Mouse (Mus musculus) liver, embryonic 13.5 days (tissue): ENCODE measurements around the gene Emc9. TPM values are rescaled to one million over a fixed set of nuclear protein-coding genes. Genes with fewer than 3 reads are reported as not detected.
A peak's percentile ranks its signal among the peaks of the same experiment; 100 is the strongest.

ENCODE experiments used
- ATAC-seq: fragments of 200-750 bp; cut with Nextera tagmentation; 2 replicates; pipeline ENCODE4 v1.8.0; 2017; ENCODE audit warnings: low read depth, mild to moderate bottlenecking, moderate number of reproducible peaks, moderate library complexity
- DNase-seq: peaks from one replicate; pipeline ENCODE4 v3.0.0; 2022
- H3K27ac ChIP-seq: fragments of 300-500 bp; sonication (generic); 2 replicates; pipeline ENCODE4 v1.5.1; 2015; ENCODE audit warnings: moderate library complexity, mild to moderate bottlenecking, inconsistent platforms
- H3K27me3 ChIP-seq: fragments of 300-500 bp; sonication (generic); 2 replicates; pipeline ENCODE4 v1.6.1; 2015; ENCODE audit warnings: mild to moderate bottlenecking, inconsistent platforms
- H3K36me3 ChIP-seq: fragments of 300-500 bp; sonication (generic); 2 replicates; pipeline ENCODE4 v1.6.1; 2015; ENCODE audit warnings: mild to moderate bottlenecking, inconsistent platforms
- H3K4me1 ChIP-seq: fragments of 300-500 bp; sonication (generic); replicated peaks from 2 replicates; pipeline ENCODE4 v1.6.1; 2015; ENCODE audit warnings: inconsistent platforms
- H3K4me2 ChIP-seq: fragments of 300-500 bp; sonication (generic); 2 replicates; pipeline ENCODE4 v1.6.1; 2015; ENCODE audit warnings: inconsistent platforms, mild to moderate bottlenecking, moderate library complexity
- H3K4me3 ChIP-seq: fragments of 300-500 bp; sonication (generic); replicated peaks from 2 replicates; pipeline ENCODE4 v1.5.1; 2015; ENCODE audit warnings: mild to moderate bottlenecking, inconsistent platforms
- H3K9ac ChIP-seq: fragments of 300-500 bp; sonication (generic); 2 replicates; pipeline ENCODE4 v1.6.1; 2015; ENCODE audit warnings: mild to moderate bottlenecking, inconsistent platforms
- H3K9me3 ChIP-seq: fragments of 300-500 bp; sonication (generic); replicated peaks from 2 replicates; pipeline ENCODE4 v1.6.1; 2016; ENCODE audit warnings: inconsistent platforms
- WGBS: fragments of 180-500 bp; shearing (Covaris S2); methylation state at CpG from one replicate; pipeline ENCODE4 v1.1.7; 2015; ENCODE audit not compliant: insufficient replicate concordance; 5-methylcytosine and 5-hydroxymethylcytosine counted together
- polyA plus RNA-seq: library from polyadenylated mRNA; unstranded; fragments of >200 nt; fragmentation: Nextera tagmentation; extraction: Ambion mirVana; gene quantifications from 2 replicates; pipeline ENCODE4 v1.2.1, GENCODE M21; 2015

Emc9 gene
- polyA plus RNA-seq, 1 experiment from 2014 or later = 35.8 TPM

- Histone ChIP-seq H3K27ac (peak within 1 kb of the TSS; percentile 99), H3K27me3 (no peaks in the 10 kb centered on the region), H3K9me3 (no peaks in the 10 kb centered on the region), H3K4me1 (peaks cover 60% of the 10 kb centered on the region), H3K4me2 (peak within 1 kb of the TSS; percentile 89), H3K9ac (peak within 1 kb of the TSS; percentile 93), H3K4me3 (peak within 1 kb of the TSS; percentile 78), H3K36me3 (peaks cover 29% of the 10 kb centered on the region)
- peak; percentile 89 for DNase-seq
- WGBS = under 1% methylated on average over 27 of the region's 27 CpGs
- peak; percentile 79 for ATAC-seq
These were observed 25.3 kb downstream of the Emc9 start, which contains the start of gene Dcaf11 for GRCm38 (mm10) chr14:55559799-55560201. Gene Dcaf11, plus strand, starts transcription at chr14:55560006.

- Histone ChIP-seq H3K27me3 (no peaks in the 10 kb centered on the region), H3K9ac (peak overlapping the region; percentile 93), H3K4me1 (peaks cover 69% of the 10 kb centered on the region), H3K36me3 (peaks cover 20% of the 10 kb centered on the region), H3K4me3 (peak overlapping the region; percentile 78), H3K4me2 (peak overlapping the region; percentile 89), H3K9me3 (no peaks in the 10 kb centered on the region), H3K27ac (peak overlapping the region; percentile 99)
- ATAC-seq (peak; percentile 34), DNase-seq (peak; percentile 52)
- 32% methylated on average over 6 of the region's 6 CpGs for WGBS
These were observed 26.2 kb downstream of the Emc9 start for GRCm38 (mm10) chr14:55558740-55559448.

- WGBS = 86% methylated on average over 3 of the region's 3 CpGs
- ATAC-seq (no peak), DNase-seq (no peak)
- peaks cover 7% of the 10 kb centered on the region; the same call in 1 of the 2 replicates for H3K36me3 ChIP-seq
- H3K4me2 ChIP-seq = no peak overlapping the region
- peak overlapping the region; percentile 38 for H3K9ac ChIP-seq
- no peaks in the 10 kb centered on the region for H3K9me3 ChIP-seq
- H3K27ac ChIP-seq = peak overlapping the region; percentile 99
- H3K4me1 ChIP-seq = peaks cover 67% of the 10 kb centered on the region
- H3K27me3 ChIP-seq = no peaks in the 10 kb centered on the region
- no peak overlapping the region for H3K4me3 ChIP-seq
These were observed 27.5 kb downstream of the Emc9 start for GRCm38 (mm10) chr14:55557587-55557986.

GRCm38 (mm10) chr14:55557003-55557402 is 28.1 kb downstream of the Emc9 start:
- no peaks in the 10 kb centered on the region for H3K9me3 ChIP-seq
- DNase-seq (peak; percentile 64), ATAC-seq (no peak)
- H3K27ac ChIP-seq = peak overlapping the region; percentile 99
- peaks cover 62% of the 10 kb centered on the region for H3K4me1 ChIP-seq
- no peak overlapping the region for H3K4me2 ChIP-seq
- 16% methylated on average over 5 of the region's 5 CpGs for WGBS
- peak overlapping the region; percentile 38 for H3K9ac ChIP-seq
- 0 out of 2 replicates have a peak, but pooled peaks cover 3% of the 10 kb centered on the region for H3K36me3 ChIP-seq
- no peaks in the 10 kb centered on the region for H3K27me3 ChIP-seq
- no peak overlapping the region for H3K4me3 ChIP-seq

GRCm38 (mm10) chr14:55555788-55556187 is 29.3 kb downstream of the Emc9 start:
- DNase-seq (no peak), ATAC-seq (no peak)
- no peak overlapping the region for H3K9ac ChIP-seq
- no peaks in the 10 kb centered on the region for H3K27me3 ChIP-seq
- no peak overlapping the region for H3K4me2 ChIP-seq
- no peaks in the 10 kb centered on the region for H3K9me3 ChIP-seq
- H3K27ac ChIP-seq = no peak overlapping the region; the same call in 1 of the 2 replicates
- no peaks in the 10 kb centered on the region for H3K36me3 ChIP-seq
- H3K4me1 ChIP-seq = peaks cover 50% of the 10 kb centered on the region
- WGBS = 56% methylated on average over 3 of the region's 3 CpGs
- H3K4me3 ChIP-seq = no peak overlapping the region

GRCm38 (mm10) chr14:55554635-55555034 is 30.5 kb downstream of the Emc9 start:
- Histone ChIP-seq H3K36me3 (peaks cover 9% of the 10 kb centered on the region), H3K9me3 (no peaks in the 10 kb centered on the region), H3K4me2 (no peak overlapping the region), H3K27me3 (no peaks in the 10 kb centered on the region), H3K4me1 (peaks cover 50% of the 10 kb centered on the region), H3K4me3 (no peak overlapping the region), H3K27ac (no peak overlapping the region), H3K9ac (no peak overlapping the region)
- ATAC-seq (no peak), DNase-seq (no peak)

- no peak overlapping the region for H3K27ac ChIP-seq
- ATAC-seq = no peak
- 82% methylated on average over 8 of the region's 8 CpGs for WGBS
These were observed 33.3 kb downstream of the Emc9 start for GRCm38 (mm10) chr14:55551794-55552193.

GRCm38 (mm10) chr14:55551347-55551746 is 33.8 kb downstream of the Emc9 start:
- no peak overlapping the region for H3K9ac ChIP-seq
- H3K27ac ChIP-seq = no peak overlapping the region
- no peak for DNase-seq
- H3K9me3 ChIP-seq = no peaks in the 10 kb centered on the region
- WGBS = 68% methylated on average over 5 of the region's 5 CpGs
- H3K4me2 ChIP-seq = no peak overlapping the region
- H3K27me3 ChIP-seq = no peaks in the 10 kb centered on the region
- peaks cover 41% of the 10 kb centered on the region for H3K36me3 ChIP-seq
- no peak overlapping the region for H3K4me3 ChIP-seq
- H3K4me1 ChIP-seq = peaks cover 22% of the 10 kb centered on the region
- ATAC-seq = no peak

More at GRCm38 (mm10) chr14:55551794-55552193, 33.3 kb downstream of the Emc9 start:
- Histone ChIP-seq H3K9ac (no peak overlapping the region), H3K9me3 (no peaks in the 10 kb centered on the region), H3K4me1 (peaks cover 26% of the 10 kb centered on the region), H3K36me3 (peaks cover 37% of the 10 kb centered on the region), H3K4me2 (no peak overlapping the region), H3K27me3 (no peaks in the 10 kb centered on the region), H3K4me3 (no peak overlapping the region)
- DNase-seq = no peak

GRCm38 (mm10) chr14:55550191-55550590 is 34.9 kb downstream of the Emc9 start:
- peaks cover 52% of the 10 kb centered on the region for H3K36me3 ChIP-seq
- H3K4me1 ChIP-seq = peaks cover 13% of the 10 kb centered on the region
- H3K9me3 ChIP-seq = no peaks in the 10 kb centered on the region
- H3K27me3 ChIP-seq = no peaks in the 10 kb centered on the region
- no peak for ATAC-seq
- no peak overlapping the region for H3K9ac ChIP-seq
- no peak overlapping the region for H3K4me3 ChIP-seq
- H3K27ac ChIP-seq = no peak overlapping the region
- no peak overlapping the region for H3K4me2 ChIP-seq
- no peak for DNase-seq
- WGBS = 78% methylated on average over 6 of the region's 6 CpGs

GRCm38 (mm10) chr14:55544334-55544733 is 40.8 kb downstream of the Emc9 start:
- no peaks in the 10 kb centered on the region for H3K9me3 ChIP-seq
- ATAC-seq (no peak), DNase-seq (no peak)
- no peak overlapping the region for H3K4me2 ChIP-seq
- H3K9ac ChIP-seq = no peak overlapping the region
- H3K4me3 ChIP-seq = no peak overlapping the region
- H3K36me3 ChIP-seq = peaks cover 67% of the 10 kb centered on the region
- H3K27ac ChIP-seq = no peak overlapping the region
- WGBS = 87% methylated on average over 9 of the region's 9 CpGs
- H3K4me1 ChIP-seq = peaks cover 31% of the 10 kb centered on the region
- H3K27me3 ChIP-seq = no peaks in the 10 kb centered on the region

GRCm38 (mm10) chr14:55542268-55542667 is 42.8 kb downstream of the Emc9 start:
- WGBS = 78% methylated on average over 12 of the region's 12 CpGs
- H3K4me3 ChIP-seq = no peak overlapping the region
- peaks cover 46% of the 10 kb centered on the region for H3K36me3 ChIP-seq
- H3K27ac ChIP-seq = 0 out of 2 replicates have a peak overlapping the region, but pooled peaks have one; percentile 18
- peak overlapping the region; percentile 86; the same call in 1 of the 2 replicates for H3K4me2 ChIP-seq
- DNase-seq = no peak
- ATAC-seq = no peak
- peak overlapping the region; percentile 50 for H3K9ac ChIP-seq
- H3K9me3 ChIP-seq = no peaks in the 10 kb centered on the region
- H3K4me1 ChIP-seq = peaks cover 38% of the 10 kb centered on the region
- H3K27me3 ChIP-seq = no peaks in the 10 kb centered on the region
